Mouse (Mus musculus): ENCODE measurements at regions not wholly inside any gene's neighbourhood (a gene's known extent, or its start where the extent isn't known, plus 50 kb on each side); places are given as distances from the start of the nearest gene placed in this dataset.
"Not testable (repeated sequence)": the region's sequence is repeated elsewhere in the genome, so short reads cannot be mapped to it uniquely, and the experiment has no call there.

GRCm38 (mm10) chr3:40410749-40411310 is 120.3 kb upstream of the Intu start:
- Histone ChIP-seq H3K4me1 (ENCODE audit: control insufficient read depth, insufficient read depth, low read length) (no peaks in the 10 kb centered on the region), H3K9me3 (replicated peaks; ENCODE audit: control insufficient read depth, insufficient read depth, low read length, poor library complexity, severe bottlenecking) (no peaks in the 10 kb centered on the region), H3K27ac (ENCODE audit: insufficient read depth, low read length) (no peak overlapping the region), H3K4me3 (ENCODE audit: low read depth, low read length) (no peak overlapping the region), H3K27me3 (ENCODE audit: control insufficient read depth, insufficient read depth, low read length, poor library complexity, severe bottlenecking) (no peaks in the 10 kb centered on the region), H3K36me3 (ENCODE audit: control insufficient read depth, insufficient read depth, low read length, poor library complexity, severe bottlenecking) (no peaks in the 10 kb centered on the region), H3K9ac (ENCODE audit: low read depth, poor library complexity, severe bottlenecking) (no peak overlapping the region)
- TF ChIP-seq EP300 (IDR thresholded peaks at IDR 0.05; ENCODE audit: insufficient read depth, low read depth, low read length): no peak
- no peak for TF ChIP-seq POLR2A (IDR thresholded peaks at IDR 0.05; ENCODE audit: insufficient read depth, low read length)
- no peak for TF ChIP-seq CTCF (IDR thresholded peaks at IDR 0.05; ENCODE audit: low read depth, low read length)

GRCm38 (mm10) chr3:40425183-40425844 is 105.8 kb upstream of the Intu start:
- not testable (repeated sequence) for H3K27me3 ChIP-seq (ENCODE audit: control insufficient read depth, insufficient read depth, low read length, poor library complexity, severe bottlenecking); H3K27ac ChIP-seq (ENCODE audit: insufficient read depth, low read length); H3K9me3 ChIP-seq (replicated peaks; ENCODE audit: control insufficient read depth, insufficient read depth, low read length, poor library complexity, severe bottlenecking); H3K36me3 ChIP-seq (ENCODE audit: control insufficient read depth, insufficient read depth, low read length, poor library complexity, severe bottlenecking); H3K4me3 ChIP-seq (ENCODE audit: low read depth, low read length); H3K4me1 ChIP-seq (ENCODE audit: control insufficient read depth, insufficient read depth, low read length); H3K9ac ChIP-seq (ENCODE audit: low read depth, poor library complexity, severe bottlenecking)

DNA sequence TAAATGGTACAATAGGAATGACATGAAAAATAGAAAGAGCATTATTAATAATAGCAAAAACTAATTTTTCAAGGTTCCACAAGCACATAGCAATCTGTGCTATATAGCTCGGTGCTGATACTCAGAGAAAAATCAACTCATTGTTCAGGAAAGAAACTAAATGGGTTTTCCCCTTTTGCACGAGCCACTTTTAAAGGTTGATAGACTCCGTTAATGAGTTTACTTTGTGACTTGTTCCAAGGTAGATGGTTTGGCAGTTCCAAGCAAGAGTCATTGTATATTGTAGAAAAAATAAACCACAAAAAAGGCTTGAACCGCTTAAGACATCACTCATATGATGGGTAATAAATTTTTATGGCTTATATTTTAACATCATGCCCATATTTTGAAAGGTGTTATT is 105.0 kb upstream of the Intu start:
- Histone ChIP-seq H3K27ac (ENCODE audit: insufficient read depth, low read length) (no peak overlapping the region), H3K4me1 (ENCODE audit: control insufficient read depth, insufficient read depth, low read length) (no peaks in the 10 kb centered on the region), H3K9me3 (replicated peaks; ENCODE audit: control insufficient read depth, insufficient read depth, low read length, poor library complexity, severe bottlenecking) (no peaks in the 10 kb centered on the region), H3K27me3 (ENCODE audit: control insufficient read depth, insufficient read depth, low read length, poor library complexity, severe bottlenecking) (no peaks in the 10 kb centered on the region), H3K9ac (ENCODE audit: low read depth, poor library complexity, severe bottlenecking) (no peak overlapping the region), H3K36me3 (ENCODE audit: control insufficient read depth, insufficient read depth, low read length, poor library complexity, severe bottlenecking) (no peaks in the 10 kb centered on the region), H3K4me3 (ENCODE audit: low read depth, low read length) (no peak overlapping the region)
- TF ChIP-seq EP300 (IDR thresholded peaks at IDR 0.05; ENCODE audit: insufficient read depth, low read depth, low read length): no peak

DNA sequence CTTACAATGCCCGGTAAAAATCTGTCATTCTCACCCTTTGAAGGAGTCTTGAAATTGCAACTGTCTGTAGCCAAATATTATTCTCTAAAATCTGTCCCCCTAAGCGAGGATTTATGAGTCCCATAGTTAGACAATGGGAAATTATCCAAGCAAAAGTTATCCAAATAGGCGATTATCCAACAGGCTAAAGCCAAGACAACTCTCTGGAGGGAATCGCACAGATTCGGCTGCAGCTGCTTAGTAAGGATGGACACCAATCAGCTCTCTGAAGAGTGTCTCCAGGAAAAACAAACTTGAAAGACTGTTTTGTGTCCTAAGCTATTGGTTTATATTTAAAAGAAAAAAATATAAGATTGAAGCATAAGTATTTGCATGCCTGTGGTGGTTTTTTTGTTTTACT is 103.1 kb upstream of the Intu start:
- Histone ChIP-seq H3K4me1 (ENCODE audit: control insufficient read depth, insufficient read depth, low read length) (no peaks in the 10 kb centered on the region), H3K9me3 (replicated peaks; ENCODE audit: control insufficient read depth, insufficient read depth, low read length, poor library complexity, severe bottlenecking) (no peaks in the 10 kb centered on the region), H3K27me3 (ENCODE audit: control insufficient read depth, insufficient read depth, low read length, poor library complexity, severe bottlenecking) (no peaks in the 10 kb centered on the region), H3K4me3 (ENCODE audit: low read depth, low read length) (no peak overlapping the region), H3K27ac (ENCODE audit: insufficient read depth, low read length) (no peak overlapping the region), H3K9ac (ENCODE audit: low read depth, poor library complexity, severe bottlenecking) (no peak overlapping the region), H3K36me3 (ENCODE audit: control insufficient read depth, insufficient read depth, low read length, poor library complexity, severe bottlenecking) (no peaks in the 10 kb centered on the region)
- no peak for TF ChIP-seq CTCF (IDR thresholded peaks at IDR 0.05; ENCODE audit: low read depth, low read length)
- TF ChIP-seq EP300 (IDR thresholded peaks at IDR 0.05; ENCODE audit: insufficient read depth, low read depth, low read length): no peak
- TF ChIP-seq POLR2A (IDR thresholded peaks at IDR 0.05; ENCODE audit: insufficient read depth, low read length): no peak

DNA sequence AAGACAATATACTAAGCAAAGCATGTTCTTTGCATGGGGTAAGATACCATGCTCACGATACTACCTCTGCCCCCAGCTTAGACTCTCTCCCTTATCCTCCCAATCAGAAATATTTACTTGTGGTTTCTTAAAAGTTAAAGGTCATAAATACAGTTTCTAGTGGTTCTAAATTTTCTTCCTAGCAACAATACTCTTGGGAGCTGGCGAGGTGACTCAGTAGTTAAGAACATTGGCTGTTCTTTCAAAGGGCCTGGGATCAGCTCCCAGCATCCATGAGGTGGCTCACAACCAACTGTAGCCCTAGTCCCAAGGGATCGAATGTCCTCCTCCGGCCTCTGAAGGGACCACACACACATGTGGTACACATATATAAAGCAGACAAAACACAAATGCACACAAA is 92.8 kb upstream of the Intu start:
- no peaks in the 10 kb centered on the region for H3K27me3 ChIP-seq (ENCODE audit: control insufficient read depth, insufficient read depth, low read length, poor library complexity, severe bottlenecking)
- H3K9ac ChIP-seq (ENCODE audit: low read depth, poor library complexity, severe bottlenecking): no peak overlapping the region
- H3K9me3 ChIP-seq (replicated peaks; ENCODE audit: control insufficient read depth, insufficient read depth, low read length, poor library complexity, severe bottlenecking): no peaks in the 10 kb centered on the region
- H3K27ac ChIP-seq (ENCODE audit: insufficient read depth, low read length): no peak overlapping the region
- no peaks in the 10 kb centered on the region for H3K36me3 ChIP-seq (ENCODE audit: control insufficient read depth, insufficient read depth, low read length, poor library complexity, severe bottlenecking)
- H3K4me3 ChIP-seq (ENCODE audit: low read depth, low read length): no peak overlapping the region
- no peak for TF ChIP-seq EP300 (IDR thresholded peaks at IDR 0.05; ENCODE audit: insufficient read depth, low read depth, low read length)
- no peak for TF ChIP-seq POLR2A (IDR thresholded peaks at IDR 0.05; ENCODE audit: insufficient read depth, low read length)
- peaks cover 4% of the 10 kb centered on the region for H3K4me1 ChIP-seq (ENCODE audit: control insufficient read depth, insufficient read depth, low read length)

DNA sequence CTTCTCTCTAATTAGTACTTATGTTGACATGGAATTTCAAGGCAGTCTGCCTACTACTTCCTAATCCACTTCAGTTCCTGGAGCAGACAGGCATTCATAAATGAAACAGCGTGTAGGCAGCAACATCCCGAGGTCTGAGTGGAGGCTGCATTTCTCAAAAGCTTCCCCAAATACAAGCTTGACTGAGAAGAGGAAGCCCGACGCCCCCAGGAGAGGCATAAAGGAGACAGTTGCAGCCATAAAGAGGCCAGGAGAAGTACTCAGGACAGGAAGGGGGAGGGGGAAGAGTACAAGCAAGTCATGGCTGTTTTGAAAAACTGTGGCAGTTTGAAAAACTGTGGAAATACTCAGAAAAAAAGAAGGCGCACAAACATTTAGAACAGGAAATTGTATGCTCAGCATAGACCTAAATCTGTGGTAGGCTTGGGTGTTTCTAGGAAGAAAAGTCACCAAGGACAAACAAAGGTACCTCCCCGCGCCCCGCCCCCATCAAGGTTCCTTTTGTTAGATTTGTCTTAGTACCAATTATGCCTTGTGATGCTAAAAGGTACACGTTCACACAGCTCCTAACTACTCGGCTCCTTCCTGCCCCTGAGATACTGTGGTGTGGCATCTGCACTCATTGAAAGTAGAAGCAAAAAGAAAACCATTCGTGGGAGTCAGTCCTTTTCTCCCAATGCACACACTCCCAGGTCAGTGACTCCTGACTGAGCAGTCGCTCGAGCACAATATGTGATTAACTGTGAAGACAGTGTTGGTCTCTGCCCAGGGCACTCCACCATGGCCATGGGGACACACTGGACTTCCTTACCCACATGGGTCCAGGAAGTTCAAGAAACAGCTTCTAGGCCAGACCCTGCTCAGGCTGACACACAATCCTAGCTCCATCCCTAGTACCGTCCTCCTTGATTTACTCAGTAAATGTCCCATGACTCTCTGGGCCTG is 89.7 kb upstream of the Intu start:
- Histone ChIP-seq H3K4me1 (ENCODE audit: control insufficient read depth, insufficient read depth, low read length) (peaks cover 4% of the 10 kb centered on the region), H3K9me3 (replicated peaks; ENCODE audit: control insufficient read depth, insufficient read depth, low read length, poor library complexity, severe bottlenecking) (no peaks in the 10 kb centered on the region), H3K4me3 (ENCODE audit: low read depth, low read length) (no peak overlapping the region), H3K36me3 (ENCODE audit: control insufficient read depth, insufficient read depth, low read length, poor library complexity, severe bottlenecking) (no peaks in the 10 kb centered on the region), H3K27ac (ENCODE audit: insufficient read depth, low read length) (no peak overlapping the region), H3K9ac (ENCODE audit: low read depth, poor library complexity, severe bottlenecking) (no peak overlapping the region), H3K27me3 (ENCODE audit: control insufficient read depth, insufficient read depth, low read length, poor library complexity, severe bottlenecking) (no peaks in the 10 kb centered on the region)
- TF ChIP-seq CTCF (IDR thresholded peaks at IDR 0.05; ENCODE audit: low read depth, low read length): no peak
- no peak for TF ChIP-seq POLR2A (IDR thresholded peaks at IDR 0.05; ENCODE audit: insufficient read depth, low read length)
- TF ChIP-seq EP300 (IDR thresholded peaks at IDR 0.05; ENCODE audit: insufficient read depth, low read depth, low read length): no peak
